Mouse (Mus musculus): Measurements from ENCODE around the gene Bend3. TPM values are rescaled to one million over a fixed set of nuclear protein-coding genes. Genes with fewer than 3 reads are reported as not detected.

The Bend3 gene
- total RNA-seq, 1 experiment from 2014 or later = 8.4 TPM

Other genes starting within 250 kb of the Bend3 start
- 30.4 and 35.3 TPM in 2 replicates for gene Gm9803, start 45.3 kb downstream of the Bend3 start, total RNA-seq (2017)
- 49.1 and 78.7 TPM in 2 replicates for gene 1700021F05Rik, start 62.2 kb downstream of the Bend3 start, total RNA-seq (2017)
- 451 and 477 TPM in 2 replicates for gene Cd24a, start 99.5 kb downstream of the Bend3 start, total RNA-seq (2017)

Measured in common myeloid progenitor, adult 5-6 weeks (primary cell).